Mouse (Mus musculus): ENCODE measurements around the gene Pth1r. TPM values are rescaled to one million over a fixed set of nuclear protein-coding genes. Genes with fewer than 3 reads are reported as not detected.

Gene Pth1r
- polyA plus RNA-seq, 1 experiment = 11.0 TPM

DNA sequence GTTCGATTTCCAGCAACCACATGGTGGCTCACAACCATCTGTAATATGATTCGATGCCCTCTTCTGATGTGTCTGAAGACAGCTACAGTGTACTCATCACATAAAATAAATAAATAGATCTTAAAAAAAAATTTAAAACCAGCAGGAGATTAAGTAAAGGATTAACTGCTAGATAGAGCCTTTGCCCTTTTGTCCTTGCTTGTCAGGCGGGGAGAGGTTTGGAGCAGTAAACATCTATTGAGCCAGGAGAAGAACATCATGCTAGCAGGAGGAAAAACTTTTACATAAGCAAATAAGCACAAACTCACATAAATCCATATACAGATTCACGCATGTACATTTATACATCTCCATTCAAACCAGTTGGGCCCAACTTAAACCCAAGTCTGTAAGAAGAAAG, 34.4 kb downstream of the Pth1r start:
- Histone ChIP-seq H3K36me3 (ENCODE audit: control insufficient read depth, insufficient read depth, low read length) (peaks cover 14% of the 10 kb centered on the region), H3K27ac (ENCODE audit: insufficient read depth, low read length) (no peak overlapping the region), H3K4me3 (ENCODE audit: extremely low read depth, insufficient read depth, insufficient read length) (no peak overlapping the region), H3K4me1 (ENCODE audit: control insufficient read depth, insufficient read depth, insufficient read length) (peaks cover 10% of the 10 kb centered on the region; the same call in 1 of the 2 replicates), H3K27me3 (ENCODE audit: control insufficient read depth, insufficient read depth, low read length) (no peaks in the 10 kb centered on the region)
- DNase-seq (ENCODE audit: low read depth in 1 of 2, low spot score in 2 of 2) = no peak
- 95% methylated on average over 4 of the region's 4 CpGs for WGBS
- TF ChIP-seq CTCF (IDR thresholded peaks at IDR 0.05; ENCODE audit: extremely low read depth, insufficient read depth, insufficient read length, insufficient replicate concordance) (no peak), POLR2A (IDR thresholded peaks at IDR 0.05; ENCODE audit: low read depth, low read length) (no peak)

DNA sequence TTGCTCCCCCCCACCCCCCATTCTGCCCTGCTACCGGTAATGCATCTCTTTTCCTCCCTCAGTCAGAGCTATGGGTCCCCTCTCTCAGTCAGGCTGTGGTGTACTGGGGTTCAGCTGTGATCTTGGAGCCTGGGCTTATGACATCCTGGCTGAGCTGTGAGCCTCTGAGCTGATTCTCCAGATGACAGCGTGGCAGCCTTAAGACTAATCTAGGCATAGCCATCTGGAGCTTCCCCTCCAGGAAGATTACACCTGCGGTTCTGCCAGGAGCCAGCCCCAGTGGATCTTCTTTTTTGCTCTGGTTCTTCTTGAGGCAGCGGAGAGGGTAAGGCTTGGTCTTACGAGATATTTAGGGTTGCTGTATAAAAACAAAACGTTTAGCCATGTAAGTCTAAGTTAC, 34.9 kb downstream of the Pth1r start:
- WGBS = 90% methylated on average over 6 of the region's 6 CpGs
- DNase-seq (ENCODE audit: low read depth in 1 of 2, low spot score in 2 of 2) = no peak
- H3K27me3 ChIP-seq (ENCODE audit: control insufficient read depth, insufficient read depth, low read length) = no peaks in the 10 kb centered on the region
- no peak overlapping the region for H3K27ac ChIP-seq (ENCODE audit: insufficient read depth, low read length)
- TF ChIP-seq POLR2A (IDR thresholded peaks at IDR 0.05; ENCODE audit: low read depth, low read length) (no peak), CTCF (IDR thresholded peaks at IDR 0.05; ENCODE audit: extremely low read depth, insufficient read depth, insufficient read length, insufficient replicate concordance) (no peak)
- peaks cover 16% of the 10 kb centered on the region; the same call in 1 of the 2 replicates for H3K4me1 ChIP-seq (ENCODE audit: control insufficient read depth, insufficient read depth, insufficient read length)
- no peak overlapping the region for H3K4me3 ChIP-seq (ENCODE audit: extremely low read depth, insufficient read depth, insufficient read length)
- H3K36me3 ChIP-seq (ENCODE audit: control insufficient read depth, insufficient read depth, low read length) = peaks cover 14% of the 10 kb centered on the region

DNA sequence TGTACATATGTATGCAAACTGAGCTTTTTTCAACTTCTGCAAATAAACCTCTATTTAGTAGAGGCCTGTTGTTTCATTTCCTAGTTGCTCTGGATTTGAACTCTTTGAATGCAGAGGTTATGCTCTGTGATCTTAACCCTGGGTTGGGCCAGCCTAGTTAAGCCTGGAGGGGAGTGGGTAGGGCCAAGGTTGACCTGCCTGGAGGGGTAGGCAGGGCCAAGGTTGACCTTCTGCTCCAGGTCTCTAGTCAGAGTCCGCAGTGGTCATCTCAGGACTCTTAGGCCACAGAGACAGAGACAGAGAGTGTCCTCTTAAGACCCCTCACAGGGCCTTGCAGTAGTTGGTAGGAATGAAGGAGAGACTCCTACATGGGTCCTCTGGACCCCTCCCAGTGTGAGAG, 35.4 kb downstream of the Pth1r start:
- H3K27ac ChIP-seq (ENCODE audit: insufficient read depth, low read length) = no peak overlapping the region
- TF ChIP-seq CTCF (IDR thresholded peaks at IDR 0.05; ENCODE audit: extremely low read depth, insufficient read depth, insufficient read length, insufficient replicate concordance) (no peak), POLR2A (IDR thresholded peaks at IDR 0.05; ENCODE audit: low read depth, low read length) (no peak)
- H3K27me3 ChIP-seq (ENCODE audit: control insufficient read depth, insufficient read depth, low read length) = no peaks in the 10 kb centered on the region
- H3K4me3 ChIP-seq (ENCODE audit: extremely low read depth, insufficient read depth, insufficient read length) = no peak overlapping the region
- 97% methylated on average over 1 of the region's 1 CpGs for WGBS
- DNase-seq (ENCODE audit: low read depth in 1 of 2, low spot score in 2 of 2) = no peak
- H3K36me3 ChIP-seq (ENCODE audit: control insufficient read depth, insufficient read depth, low read length) = peaks cover 14% of the 10 kb centered on the region
- peaks cover 19% of the 10 kb centered on the region; the same call in 1 of the 2 replicates for H3K4me1 ChIP-seq (ENCODE audit: control insufficient read depth, insufficient read depth, insufficient read length)

DNA sequence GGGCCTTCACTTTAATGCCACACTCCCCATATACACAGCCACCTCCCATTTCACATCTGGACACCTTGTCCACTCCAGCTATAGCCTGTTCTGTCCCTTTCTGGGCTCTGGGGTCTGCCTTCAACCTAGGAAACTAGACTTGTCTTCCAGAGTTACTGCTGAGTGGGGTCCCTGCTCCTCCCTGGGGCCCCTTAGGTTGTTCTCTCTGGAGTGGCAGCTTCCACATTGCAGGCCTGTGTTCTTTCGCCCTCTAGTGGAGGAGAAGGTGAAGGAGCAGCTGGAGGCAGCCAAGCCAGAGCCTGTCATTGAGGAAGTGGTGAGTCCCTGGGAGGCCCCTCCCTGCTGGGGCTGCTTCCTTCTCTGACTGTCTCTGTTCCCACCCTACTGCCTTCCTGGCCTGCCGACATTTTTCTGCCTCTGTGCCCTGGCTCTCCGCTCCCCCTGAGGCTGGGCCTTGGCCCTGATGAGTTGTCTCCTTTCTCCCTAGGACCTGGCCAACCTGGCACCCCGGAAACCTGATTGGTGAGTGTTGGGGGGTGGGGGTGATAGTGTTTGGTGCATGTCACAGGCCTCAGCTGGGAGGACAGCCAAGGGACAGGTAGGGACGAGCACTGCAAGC, 37.2 kb downstream of the Pth1r start:
- peak; percentile 81; the same call in 1 of the 2 replicates for TF ChIP-seq CTCF (IDR thresholded peaks at IDR 0.05; ENCODE audit: extremely low read depth, insufficient read depth, insufficient read length, insufficient replicate concordance)
- peak; percentile 21; the same call in 1 of the 2 replicates for TF ChIP-seq POLR2A (IDR thresholded peaks at IDR 0.05; ENCODE audit: low read depth, low read length)
- WGBS = 9% methylated on average over 5 of the region's 5 CpGs
- no peaks in the 10 kb centered on the region for H3K27me3 ChIP-seq (ENCODE audit: control insufficient read depth, insufficient read depth, low read length)
- H3K36me3 ChIP-seq (ENCODE audit: control insufficient read depth, insufficient read depth, low read length) = peaks cover 12% of the 10 kb centered on the region
- peak overlapping the region; percentile 74 for H3K27ac ChIP-seq (ENCODE audit: insufficient read depth, low read length)
- peak; percentile 78 to 85 for DNase-seq (ENCODE audit: low read depth in 1 of 2, low spot score in 2 of 2)
- peak overlapping the region; percentile 62 for H3K4me3 ChIP-seq (ENCODE audit: extremely low read depth, insufficient read depth, insufficient read length)
- H3K4me1 ChIP-seq (ENCODE audit: control insufficient read depth, insufficient read depth, insufficient read length) = peaks cover 22% of the 10 kb centered on the region; the same call in 1 of the 2 replicates

DNA sequence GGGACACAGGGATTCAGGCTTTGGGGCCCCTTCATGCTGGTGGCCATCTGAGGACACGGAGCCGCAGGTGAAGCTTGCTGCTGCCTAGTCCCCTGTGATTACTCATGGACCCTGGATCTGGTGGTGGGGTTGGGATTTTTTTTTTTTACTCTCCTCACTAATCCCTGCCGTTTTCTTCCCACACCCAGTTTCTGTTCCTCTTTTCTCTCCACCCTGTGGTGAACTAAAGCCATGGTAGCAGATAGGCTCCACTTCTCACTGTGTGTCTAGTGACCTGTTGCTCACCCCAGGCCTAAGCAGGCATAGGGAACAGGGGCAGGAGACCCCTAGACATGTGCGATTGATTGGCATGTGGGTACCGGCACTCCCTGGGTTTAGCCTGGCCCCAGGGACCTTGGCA, 40.2 kb downstream of the Pth1r start:
- WGBS = 20% methylated on average over 5 of the region's 5 CpGs
- peaks cover 22% of the 10 kb centered on the region; the same call in 1 of the 2 replicates for H3K4me1 ChIP-seq (ENCODE audit: control insufficient read depth, insufficient read depth, insufficient read length)
- H3K27ac ChIP-seq (ENCODE audit: insufficient read depth, low read length) = no peak overlapping the region
- peaks cover 9% of the 10 kb centered on the region for H3K36me3 ChIP-seq (ENCODE audit: control insufficient read depth, insufficient read depth, low read length)
- TF ChIP-seq CTCF (IDR thresholded peaks at IDR 0.05; ENCODE audit: extremely low read depth, insufficient read depth, insufficient read length, insufficient replicate concordance) (no peak), POLR2A (IDR thresholded peaks at IDR 0.05; ENCODE audit: low read depth, low read length) (no peak)
- H3K4me3 ChIP-seq (ENCODE audit: extremely low read depth, insufficient read depth, insufficient read length) = no peak overlapping the region
- no peaks in the 10 kb centered on the region for H3K27me3 ChIP-seq (ENCODE audit: control insufficient read depth, insufficient read depth, low read length)
- peak; percentile 16 to 17 for DNase-seq (ENCODE audit: low read depth in 1 of 2, low spot score in 2 of 2)

DNA sequence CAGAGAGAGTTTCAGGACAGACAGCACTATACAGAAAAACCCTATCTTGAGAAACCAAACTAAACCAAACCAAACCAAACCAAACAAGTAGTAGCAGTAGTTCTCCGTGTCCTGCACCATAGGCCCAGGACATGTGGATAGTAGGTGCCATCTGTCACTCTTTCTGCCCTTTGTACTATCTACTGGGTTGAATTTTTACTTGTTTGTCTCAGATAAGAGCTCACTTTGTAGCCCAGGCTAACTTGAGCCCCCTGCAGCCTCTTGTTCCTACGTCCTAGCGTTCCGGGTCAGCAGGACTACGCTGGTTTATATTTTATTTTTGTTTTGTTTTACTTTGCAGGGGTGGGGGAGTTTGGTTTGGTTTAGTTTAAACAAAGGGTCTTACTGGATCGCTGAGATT, 43.0 kb downstream of the Pth1r start:
- Histone ChIP-seq H3K27me3 (ENCODE audit: control insufficient read depth, insufficient read depth, low read length) (no peaks in the 10 kb centered on the region), H3K4me3 (ENCODE audit: extremely low read depth, insufficient read depth, insufficient read length) (no peak overlapping the region), H3K27ac (ENCODE audit: insufficient read depth, low read length) (no peak overlapping the region), H3K36me3 (ENCODE audit: control insufficient read depth, insufficient read depth, low read length) (peaks cover 4% of the 10 kb centered on the region; the same call in 1 of the 2 replicates), H3K4me1 (ENCODE audit: control insufficient read depth, insufficient read depth, insufficient read length) (peaks cover 13% of the 10 kb centered on the region; the same call in 1 of the 2 replicates)
- no peak for DNase-seq (ENCODE audit: low read depth in 1 of 2, low spot score in 2 of 2)
- no peak for TF ChIP-seq POLR2A (IDR thresholded peaks at IDR 0.05; ENCODE audit: low read depth, low read length)
- TF ChIP-seq CTCF (IDR thresholded peaks at IDR 0.05; ENCODE audit: extremely low read depth, insufficient read depth, insufficient read length, insufficient replicate concordance) = no peak
- 97% methylated on average over 6 of the region's 6 CpGs for WGBS

DNA sequence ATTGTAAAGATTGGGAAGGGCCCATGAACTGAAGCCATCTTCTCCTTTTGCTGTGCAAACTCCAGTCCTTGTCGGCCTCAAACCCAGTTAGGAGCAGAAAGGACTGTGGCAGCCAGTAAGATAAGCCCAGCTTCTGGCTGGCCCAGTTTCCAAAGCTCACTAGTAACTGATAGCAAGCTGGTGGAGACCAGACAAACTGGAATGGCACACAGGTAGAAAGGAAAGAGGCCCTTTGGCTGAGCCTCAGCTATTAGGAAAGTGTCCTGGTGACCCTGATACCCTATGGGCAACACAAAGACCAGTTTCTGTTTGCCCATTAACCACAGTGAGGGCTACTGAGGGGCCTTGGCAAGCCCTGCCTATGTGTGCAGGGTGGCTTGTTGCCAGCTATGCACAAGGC, 44.1 kb downstream of the Pth1r start:
- peaks cover 1% of the 10 kb centered on the region; the same call in 1 of the 2 replicates for H3K36me3 ChIP-seq (ENCODE audit: control insufficient read depth, insufficient read depth, low read length)
- no peak overlapping the region for H3K4me3 ChIP-seq (ENCODE audit: extremely low read depth, insufficient read depth, insufficient read length)
- DNase-seq (ENCODE audit: low read depth in 1 of 2, low spot score in 2 of 2) = no peak
- H3K27ac ChIP-seq (ENCODE audit: insufficient read depth, low read length) = no peak overlapping the region
- 85% methylated on average over 1 of the region's 1 CpGs for WGBS
- peaks cover 13% of the 10 kb centered on the region; the same call in 1 of the 2 replicates for H3K4me1 ChIP-seq (ENCODE audit: control insufficient read depth, insufficient read depth, insufficient read length)
- no peak for TF ChIP-seq POLR2A (IDR thresholded peaks at IDR 0.05; ENCODE audit: low read depth, low read length)
- TF ChIP-seq CTCF (IDR thresholded peaks at IDR 0.05; ENCODE audit: extremely low read depth, insufficient read depth, insufficient read length, insufficient replicate concordance) = no peak
- no peaks in the 10 kb centered on the region for H3K27me3 ChIP-seq (ENCODE audit: control insufficient read depth, insufficient read depth, low read length)

Measured in spleen, adult 2 months (tissue).